Mouse (Mus musculus) liver, adult 2 months (tissue): ENCODE data around the gene Gm5901. TPM values are rescaled to one million over a fixed set of nuclear protein-coding genes. Genes with fewer than 3 reads are reported as not detected.
"Not testable (repeated sequence)": the region's sequence is repeated elsewhere in the genome, so short reads cannot be mapped to it uniquely, and the experiment has no call there.

Experiments used
- DNase-seq: peaks from one replicate; pipeline ENCODE4 v3.0.0-alpha.2; 2011; ENCODE audit warnings: low read depth, low spot score; ENCODE audit errors: extremely low read depth
- H3K27ac ChIP-seq: fragments of 200-500 bp; replicated peaks from 2 replicates; pipeline ENCODE4 v1.5.1; 2012; ENCODE audit warnings: low read depth, mild to moderate bottlenecking, control low read depth, inconsistent platforms, low read length; ENCODE audit not compliant: insufficient read depth
- H3K27me3 ChIP-seq: fragments of 200-500 bp; 2 replicates; pipeline ENCODE4 v1.6.1; 2012; ENCODE audit warnings: mild to moderate bottlenecking, moderate library complexity, low read length, inconsistent platforms; ENCODE audit not compliant: control insufficient read depth, insufficient read depth
- H3K36me3 ChIP-seq: fragments of 200-500 bp; 2 replicates; pipeline ENCODE4 v1.6.1; 2012; ENCODE audit warnings: low read length, inconsistent platforms; ENCODE audit not compliant: control insufficient read depth, insufficient read depth
- H3K4me1 ChIP-seq: fragments of 200-500 bp; 2 replicates; pipeline ENCODE4 v1.6.1; 2011; ENCODE audit warnings: low read length; ENCODE audit not compliant: control insufficient read depth, insufficient read depth
- H3K4me3 ChIP-seq: fragments of 200-500 bp; 2 replicates; pipeline ENCODE4 v1.5.1; 2011; ENCODE audit warnings: low read depth, mild to moderate bottlenecking, control low read depth, low read length, moderate library complexity; ENCODE audit not compliant: insufficient read depth
- H3K79me2 ChIP-seq: fragments of 200-500 bp; 2 replicates; pipeline ENCODE4 v1.6.1; 2012; ENCODE audit warnings: inconsistent platforms, mild to moderate bottlenecking, low read length, moderate library complexity; ENCODE audit not compliant: control insufficient read depth, insufficient read depth
- H3K9ac ChIP-seq: fragments of 200-500 bp; 2 replicates; pipeline ENCODE4 v1.6.1; 2012; ENCODE audit warnings: low read depth, mild to moderate bottlenecking, control low read depth, inconsistent platforms, low read length
- CTCF ChIP-seq: fragments of 200-500 bp; IDR thresholded peaks from 2 replicates; pipeline ENCODE4 v1.5.1; 2011; ENCODE audit warnings: low read depth, low read length, control low read depth
- POLR2A ChIP-seq: fragments of 200-500 bp; IDR thresholded peaks from 2 replicates; pipeline ENCODE4 v1.6.1; 2011; ENCODE audit warnings: low read length, control low read depth; ENCODE audit not compliant: insufficient read depth; ENCODE audit errors: extremely low read depth
- WGBS: fragments of 180-500 bp; shearing (Covaris S2); methylation state at CpG from one replicate; pipeline ENCODE4 v1.1.7; 2018; 5-methylcytosine and 5-hydroxymethylcytosine counted together
- polyA plus RNA-seq: library from polyadenylated mRNA; depleted of rRNA; stranded (reverse); fragments of >200 nt; gene quantifications from 2 replicates; pipeline ENCODE4 v1.2.3, GENCODE M21; 2012
- total RNA-seq: library from RNA; depleted of rRNA; stranded (reverse); fragments of >200 nt; gene quantifications from 2 replicates; pipeline ENCODE4 v1.2.3, GENCODE M21; 2014

The Gm5901 gene
- total and polyA plus RNA-seq, 2 experiments = not detected

DNA sequence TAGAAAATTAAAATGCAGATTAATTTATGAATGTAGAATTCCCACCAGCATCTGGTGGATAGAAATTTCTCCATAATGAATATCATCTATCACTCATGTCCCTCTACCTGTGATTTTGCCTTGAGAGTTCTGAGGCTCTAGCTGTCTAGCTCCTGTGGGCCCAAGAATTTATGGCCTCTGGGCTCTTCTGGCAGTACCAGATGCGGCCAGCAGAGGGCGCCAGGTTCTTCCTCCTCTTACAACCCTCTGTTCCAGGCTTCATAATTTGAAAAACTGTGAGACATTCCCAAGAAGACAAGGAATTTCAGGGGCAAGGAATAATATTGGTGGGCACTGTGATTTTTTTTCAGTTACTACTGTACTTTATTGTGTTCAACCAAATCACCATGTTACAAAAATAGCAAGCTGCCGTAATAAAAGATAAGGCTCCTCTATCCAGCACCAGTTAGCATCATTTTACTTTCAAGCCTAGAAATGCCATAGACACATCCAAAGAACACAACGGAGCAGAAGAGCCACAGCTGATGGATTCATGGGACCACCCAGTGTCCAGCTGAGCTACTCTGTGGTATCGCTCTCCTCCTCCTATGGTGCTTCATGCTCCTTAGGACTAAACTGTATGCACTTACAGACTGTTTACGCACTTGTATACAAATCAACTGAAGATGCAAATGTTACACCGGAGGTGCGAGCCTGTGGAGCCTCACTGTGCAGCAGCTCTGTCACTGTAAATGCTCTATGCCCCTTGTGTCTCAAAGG is 37.2 kb downstream of the Gm5901 start:
- not testable (repeated sequence) for H3K4me1 ChIP-seq, H3K9ac ChIP-seq, H3K36me3 ChIP-seq, H3K4me3 ChIP-seq, H3K27ac ChIP-seq, H3K27me3 ChIP-seq, H3K79me2 ChIP-seq
- WGBS = 47% methylated on average over 8 of the region's 8 CpGs
- TF ChIP-seq CTCF = peak; percentile 89
- DNase-seq = peak; percentile 24

DNA sequence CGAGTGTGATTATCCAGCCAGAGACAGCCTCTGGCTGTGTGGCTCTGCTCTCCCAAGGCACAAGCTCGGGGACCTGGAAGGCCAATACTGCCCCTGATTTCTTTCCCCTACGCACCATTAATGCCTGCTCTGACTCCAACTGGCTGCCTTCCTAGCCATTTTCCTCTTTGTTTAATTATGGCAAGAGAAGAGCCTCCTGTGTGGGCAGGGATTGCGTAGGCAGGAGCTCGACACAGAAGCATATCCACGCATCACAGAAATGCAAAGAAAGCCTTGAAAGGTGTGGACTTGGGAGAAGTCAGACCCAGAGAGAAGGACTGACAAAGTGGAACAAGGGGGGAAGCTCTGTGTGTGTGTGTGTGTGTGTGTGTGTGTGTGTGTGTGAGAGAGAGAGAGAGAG is 39.5 kb downstream of the Gm5901 start:
- no peak for DNase-seq
- Histone ChIP-seq H3K27ac (no peak overlapping the region), H3K36me3 (no peaks in the 10 kb centered on the region), H3K4me1 (no peaks in the 10 kb centered on the region), H3K4me3 (no peak overlapping the region), H3K9ac (no peak overlapping the region), H3K27me3 (no peaks in the 10 kb centered on the region; the same call in 1 of the 2 replicates), H3K79me2 (no peaks in the 10 kb centered on the region)
- TF ChIP-seq POLR2A (no peak), CTCF (no peak)
- WGBS = 45% methylated on average over 6 of the region's 6 CpGs

DNA sequence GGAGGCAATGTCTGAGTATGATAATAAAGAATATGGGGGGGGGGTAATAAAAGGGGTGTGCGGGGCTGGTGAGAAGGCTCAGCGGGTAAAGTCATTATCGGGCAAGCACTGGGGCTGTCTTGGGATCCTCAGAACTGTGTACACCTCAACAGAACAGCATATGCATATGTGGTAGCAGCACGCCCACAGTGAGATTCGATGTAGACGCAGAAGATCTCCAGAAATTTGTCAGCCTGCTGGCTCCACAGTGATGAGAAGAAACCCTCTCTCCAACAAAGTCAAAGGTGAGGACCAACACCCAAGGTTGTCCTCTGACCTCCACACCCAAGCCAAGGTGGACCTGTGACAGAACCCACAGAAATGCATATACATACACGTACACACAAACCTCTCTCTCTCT is 41.7 kb downstream of the Gm5901 start:
- no peak overlapping the region for H3K27ac ChIP-seq
- H3K79me2 ChIP-seq = no peaks in the 10 kb centered on the region
- H3K4me1 ChIP-seq = no peaks in the 10 kb centered on the region
- no peak overlapping the region for H3K4me3 ChIP-seq
- TF ChIP-seq POLR2A (no peak), CTCF (no peak)
- H3K36me3 ChIP-seq = no peaks in the 10 kb centered on the region
- WGBS = 86% methylated on average over 7 of the region's 7 CpGs
- H3K27me3 ChIP-seq = no peaks in the 10 kb centered on the region; the same call in 1 of the 2 replicates
- no peak for DNase-seq
- no peak overlapping the region for H3K9ac ChIP-seq

- DNase-seq = no peak
- WGBS = 81% methylated on average over 5 of the region's 5 CpGs
- Histone ChIP-seq H3K27ac (no peak overlapping the region), H3K9ac (no peak overlapping the region), H3K27me3 (no peaks in the 10 kb centered on the region; the same call in 1 of the 2 replicates), H3K4me1 (no peaks in the 10 kb centered on the region), H3K79me2 (no peaks in the 10 kb centered on the region), H3K36me3 (no peaks in the 10 kb centered on the region), H3K4me3 (no peak overlapping the region)
- TF ChIP-seq CTCF (no peak), POLR2A (no peak)
Measured at GRCm38 (mm10) chr7:105418106-105418505, 43.3 kb downstream of the Gm5901 start.

GRCm38 (mm10) chr7:105420903-105421302 is 46.1 kb downstream of the Gm5901 start:
- no peak overlapping the region for H3K9ac ChIP-seq
- no peak overlapping the region for H3K27ac ChIP-seq
- H3K4me3 ChIP-seq = no peak overlapping the region
- H3K36me3 ChIP-seq = no peaks in the 10 kb centered on the region
- DNase-seq = no peak
- peaks cover 8% of the 10 kb centered on the region for H3K27me3 ChIP-seq
- TF ChIP-seq CTCF = no peak
- no peak for TF ChIP-seq POLR2A
- no peaks in the 10 kb centered on the region for H3K4me1 ChIP-seq
- no peaks in the 10 kb centered on the region for H3K79me2 ChIP-seq
- 36% methylated on average over 2 of the region's 2 CpGs for WGBS

- Histone ChIP-seq H3K79me2 (no peaks in the 10 kb centered on the region), H3K27ac (no peak overlapping the region), H3K36me3 (no peaks in the 10 kb centered on the region), H3K9ac (no peak overlapping the region), H3K27me3 (peaks cover 9% of the 10 kb centered on the region), H3K4me3 (no peak overlapping the region), H3K4me1 (no peaks in the 10 kb centered on the region)
- 7% methylated on average over 5 of the region's 5 CpGs for WGBS
- DNase-seq = no peak
- TF ChIP-seq POLR2A = no peak
- TF ChIP-seq CTCF = no peak
Measured at GRCm38 (mm10) chr7:105424368-105424767, 49.5 kb downstream of the Gm5901 start.
